Mouse (Mus musculus) layer of hippocampus, adult 11-12 months (tissue): ENCODE measurements at regions not wholly inside any gene's neighbourhood (a gene's known extent, or its start where the extent isn't known, plus 50 kb on each side); places are given as distances from the start of the nearest gene placed in this dataset.

Experiments
- DNase-seq: peaks from one replicate; pipeline ENCODE4 v3.0.0; 2022; ENCODE audit warnings: low spot score

DNA sequence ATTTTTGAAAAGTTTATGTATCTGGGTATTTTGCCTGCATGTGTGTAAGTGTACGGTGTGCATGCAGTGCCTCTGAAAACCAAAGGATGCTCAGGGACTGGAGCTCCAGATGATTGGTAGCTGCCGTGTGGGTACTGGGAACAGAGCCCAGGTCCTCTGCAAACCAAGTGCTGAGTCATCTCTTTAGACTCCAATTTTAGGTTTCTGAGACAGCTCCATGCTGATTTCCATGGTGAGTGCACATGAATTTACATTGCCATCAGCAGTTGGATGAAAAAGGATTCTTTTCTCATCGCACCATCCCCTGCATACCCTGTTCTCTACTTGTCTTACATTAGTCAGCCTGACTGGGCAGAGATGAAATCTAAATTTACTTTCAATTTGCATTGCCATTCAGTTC lies 122.1 kb upstream of the Otogl start:
- peak; percentile 42 for DNase-seq

DNA sequence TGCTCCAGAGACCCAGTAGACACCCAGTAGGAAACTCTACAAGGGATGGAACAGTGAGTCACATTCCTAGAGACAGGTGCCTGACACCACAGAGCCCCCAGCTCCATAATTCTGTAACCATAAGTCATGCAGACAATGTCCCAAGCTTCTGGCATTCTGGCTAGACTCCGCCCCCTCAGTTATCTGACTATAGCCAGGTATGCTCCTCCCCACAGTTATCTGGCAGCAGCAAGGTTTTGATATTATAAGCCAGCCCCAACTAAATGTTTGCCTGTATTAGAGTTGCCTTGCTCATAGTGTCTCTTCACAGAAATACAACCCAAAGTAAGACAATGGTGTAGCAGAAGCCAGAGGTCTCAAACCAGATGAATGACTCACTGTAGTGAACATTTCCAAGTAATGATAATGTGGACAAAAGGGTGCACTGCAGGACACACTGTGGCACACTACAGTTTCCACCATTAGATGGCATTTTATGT lies 121.4 kb upstream of the Otogl start:
- no peak for DNase-seq

- no peak for DNase-seq
These were observed 115.6 kb upstream of the Otogl start for GRCm38 (mm10) chr10:108027506-108027905.

- no peak for DNase-seq
These were observed 112.3 kb upstream of the Otogl start for GRCm38 (mm10) chr10:108024227-108024626.

- DNase-seq = no peak
These were observed 104.6 kb upstream of the Otogl start for GRCm38 (mm10) chr10:108016552-108016951.

GRCm38 (mm10) chr10:107994836-107995585 lies 83.1 kb upstream of the Otogl start:
- DNase-seq = no peak

GRCm38 (mm10) chr10:107992621-107993020 lies 80.7 kb upstream of the Otogl start:
- peak; percentile 15 for DNase-seq

- DNase-seq = no peak
These were observed 78.6 kb upstream of the Otogl start for GRCm38 (mm10) chr10:107990557-107990956.

DNA sequence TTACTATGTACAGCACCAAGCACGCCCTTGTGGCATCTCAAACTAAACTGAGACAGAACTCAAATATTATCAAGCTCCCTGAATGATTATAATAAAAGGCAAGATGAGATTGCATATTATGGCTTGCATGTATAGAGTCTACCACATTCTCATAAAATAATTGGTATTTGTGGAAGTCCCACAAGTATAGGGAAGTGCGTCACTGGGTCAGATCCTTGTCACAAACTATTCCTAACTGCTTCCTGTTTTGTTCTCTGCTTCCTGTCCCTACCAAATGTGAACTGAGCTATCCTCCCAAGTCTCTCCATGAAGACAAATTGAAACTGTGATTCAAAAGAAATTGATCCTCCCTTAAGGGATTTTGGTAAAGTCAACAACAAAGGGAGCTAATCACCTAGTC lies 78.0 kb upstream of the Otogl start:
- no peak for DNase-seq

DNA sequence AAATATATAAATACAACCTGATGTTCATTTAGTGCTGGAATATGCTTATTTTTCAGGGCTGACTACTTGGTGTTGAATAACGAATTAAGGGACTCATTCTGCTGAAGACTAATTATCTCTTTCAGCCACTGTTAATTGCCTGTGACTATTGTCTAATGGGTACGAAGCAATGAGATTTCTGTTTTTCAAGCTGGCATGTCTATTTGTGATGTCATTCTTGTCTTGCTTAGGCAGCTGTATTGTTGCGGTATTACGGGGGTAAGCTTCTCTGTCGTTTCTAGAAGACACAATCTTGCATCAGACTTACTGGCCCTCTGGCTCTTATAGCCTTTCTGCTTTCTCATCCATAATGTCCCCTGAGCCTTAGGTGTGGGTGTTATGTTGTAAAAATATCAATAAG lies 70.7 kb upstream of the Otogl start:
- DNase-seq = no peak

- no peak for DNase-seq
These were observed 70.1 kb upstream of the Otogl start for GRCm38 (mm10) chr10:107982082-107982481.

- no peak for DNase-seq
These were observed 64.5 kb upstream of the Otogl start for GRCm38 (mm10) chr10:107976392-107976965.

GRCm38 (mm10) chr10:107971748-107972147 lies 59.8 kb upstream of the Otogl start:
- DNase-seq = no peak

DNA sequence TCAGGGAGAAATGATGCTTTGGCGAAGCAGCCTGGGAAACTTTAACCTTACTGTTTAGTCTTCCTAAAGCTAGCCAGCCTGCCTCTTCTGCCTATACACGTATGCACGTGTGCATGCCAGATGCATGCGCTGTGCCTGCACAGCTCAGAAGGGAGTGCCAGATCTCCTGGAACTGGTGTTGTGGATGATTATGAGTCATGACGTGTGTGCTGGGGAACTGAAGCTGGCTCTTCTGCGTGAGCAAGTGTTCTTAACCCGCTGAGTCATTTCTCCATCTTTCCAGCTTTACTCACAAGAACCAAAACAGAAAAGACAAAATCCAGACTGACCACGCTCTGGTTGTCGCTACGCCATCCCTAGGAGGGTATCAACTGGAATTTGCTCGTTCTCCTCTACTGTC lies 55.1 kb upstream of the Otogl start:
- peak; percentile 16 for DNase-seq

DNA sequence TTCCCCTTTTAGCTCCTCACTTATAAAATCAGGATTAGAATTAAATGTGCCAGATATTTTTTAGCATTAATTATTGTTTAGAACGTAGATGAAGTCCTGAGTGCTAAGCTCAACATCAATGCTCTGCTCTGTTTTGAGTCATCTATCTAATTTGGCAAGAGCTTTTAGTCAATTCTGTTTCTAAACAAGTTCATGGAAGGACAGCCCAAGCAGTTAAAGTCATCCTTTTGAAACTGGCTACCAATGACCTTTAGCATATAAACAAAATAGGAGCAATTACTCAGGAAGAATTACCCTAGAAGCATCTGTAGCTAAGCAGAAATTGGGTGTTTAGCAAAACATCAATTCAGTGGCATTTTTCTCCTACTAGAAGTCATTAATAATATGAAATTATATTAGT lies 52.1 kb upstream of the Otogl start:
- no peak for DNase-seq

- DNase-seq = no peak
These were observed 50.2 kb upstream of the Otogl start for GRCm38 (mm10) chr10:107962130-107962529.
